Mouse (Mus musculus): ENCODE results near the gene Tsc22d1.

DNA sequence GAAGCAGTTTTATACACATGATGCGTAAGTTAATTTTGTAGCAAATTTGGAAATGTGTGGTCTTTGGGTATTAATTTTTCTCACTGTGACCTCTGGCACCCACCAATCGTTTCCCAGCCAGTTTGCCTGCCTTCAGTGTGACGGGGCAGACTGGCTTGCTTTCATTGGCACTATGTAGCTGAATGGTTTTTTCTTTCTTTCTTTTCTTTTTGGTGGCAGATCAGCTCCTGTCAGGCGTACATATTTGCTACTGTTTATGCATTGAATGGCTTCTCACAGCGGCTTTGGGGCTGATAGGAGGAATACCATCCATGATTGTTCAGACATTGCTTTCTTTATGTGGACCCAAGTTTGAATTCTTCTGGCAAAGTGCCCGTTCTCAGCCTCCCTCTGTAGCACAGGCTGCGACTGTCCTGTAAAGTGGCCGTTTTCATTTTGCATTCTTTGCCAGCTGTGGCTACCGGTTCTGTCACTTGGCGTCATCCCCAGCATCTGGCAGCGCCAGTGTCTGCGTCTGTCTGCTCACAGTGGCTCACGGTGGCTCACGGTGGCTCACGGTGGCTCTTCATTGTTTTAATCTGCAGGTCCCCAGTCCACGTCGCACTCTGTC, 38.1 kb downstream of the Tsc22d1 start:
- TF ChIP-seq CTCF (conservative IDR thresholded peaks at IDR 0.05; ENCODE audit: insufficient read depth, insufficient read length, low read depth, low read length), result no peak
- TF ChIP-seq POLR2A (IDR thresholded peaks at IDR 0.05; ENCODE audit: low read depth, low read length), result no peak
